Mouse (Mus musculus): ENCODE results near the gene Saa1.
"Not testable (repeated sequence)": the region's sequence is repeated elsewhere in the genome, so short reads cannot be mapped to it uniquely, and the experiment has no call there.

The Saa1 gene

GRCm38 (mm10) chr7:46742880-46743279 is at the start of gene Saa1:
Gene Saa1 (minus strand): TSS chr7:46742980.
- DNase-seq (ENCODE audit: low spot score in 2 of 2): not testable (repeated sequence)

DNA sequence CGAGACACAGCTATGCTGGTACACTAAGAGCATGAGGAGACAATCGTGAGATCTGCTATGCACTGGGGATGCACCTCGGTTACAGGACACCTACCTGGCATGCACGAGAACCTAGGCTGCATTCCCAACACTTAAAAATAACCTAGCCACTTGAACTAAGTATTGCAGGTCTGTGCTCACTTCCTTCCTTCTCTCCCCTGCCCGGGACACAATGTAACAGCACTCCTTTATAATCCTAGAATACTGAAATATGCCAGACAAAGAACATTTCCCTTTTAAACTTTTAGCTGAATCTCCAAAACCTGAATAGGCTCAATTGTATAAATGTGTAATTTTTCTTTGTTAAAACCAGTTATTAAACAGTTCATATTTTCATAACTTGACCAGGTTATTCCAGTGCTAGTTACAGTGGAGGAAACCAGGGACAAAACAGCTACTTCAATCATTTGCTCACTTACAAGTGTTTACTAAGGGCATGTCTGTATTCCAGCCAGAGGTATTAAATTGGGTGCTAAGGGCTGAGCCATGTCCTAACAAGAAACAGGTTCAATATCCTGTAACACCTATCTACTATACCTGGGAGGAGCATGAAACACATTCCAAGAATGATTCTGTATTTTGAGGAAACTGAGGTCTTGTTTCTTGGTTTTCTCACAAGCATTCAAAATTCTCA is 46.5 kb upstream of the Saa1 start:
- DNase-seq (ENCODE audit: low spot score in 2 of 2): no peak

DNA sequence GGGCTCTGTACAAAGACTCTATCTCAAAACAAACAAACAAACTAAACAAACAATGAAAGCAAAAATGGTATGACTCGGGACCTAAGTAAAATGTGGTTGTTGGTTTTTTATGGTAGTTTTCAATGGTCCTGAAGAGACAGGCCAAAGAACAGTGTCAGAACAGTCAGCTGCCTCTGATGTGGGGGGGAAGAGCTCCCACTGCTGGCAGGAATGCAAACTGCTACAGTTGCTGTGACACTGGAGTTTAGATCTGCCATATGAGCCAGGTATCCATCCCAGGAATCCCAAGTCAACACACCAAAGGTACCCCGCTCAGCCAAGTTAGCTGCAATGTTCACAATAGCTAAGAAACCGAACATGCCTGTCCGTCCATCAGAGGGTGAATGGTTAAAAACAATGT is 27.9 kb upstream of the Saa1 start:
- DNase-seq (ENCODE audit: low spot score in 2 of 2): no peak

DNA sequence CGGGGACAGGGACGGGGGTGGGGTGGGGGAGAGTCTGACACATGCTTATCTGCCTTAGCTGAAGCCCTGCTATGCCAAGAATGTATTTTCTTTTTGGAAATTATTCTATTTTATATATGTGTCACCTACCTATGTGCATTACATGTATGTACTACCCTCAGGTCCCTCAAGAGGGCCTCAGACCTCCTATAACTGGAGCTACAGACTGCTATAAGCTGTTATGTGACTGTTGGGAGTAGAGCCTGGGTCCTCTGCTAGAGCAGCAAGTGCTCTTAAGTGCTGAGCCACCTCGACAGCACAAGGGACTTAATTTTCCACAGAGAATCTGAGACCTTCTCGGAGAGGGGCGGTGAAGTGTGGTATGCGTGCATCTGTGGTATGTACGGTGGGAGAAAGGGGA is 25.7 kb upstream of the Saa1 start:
- DNase-seq (ENCODE audit: low spot score in 2 of 2): no peak

DNA sequence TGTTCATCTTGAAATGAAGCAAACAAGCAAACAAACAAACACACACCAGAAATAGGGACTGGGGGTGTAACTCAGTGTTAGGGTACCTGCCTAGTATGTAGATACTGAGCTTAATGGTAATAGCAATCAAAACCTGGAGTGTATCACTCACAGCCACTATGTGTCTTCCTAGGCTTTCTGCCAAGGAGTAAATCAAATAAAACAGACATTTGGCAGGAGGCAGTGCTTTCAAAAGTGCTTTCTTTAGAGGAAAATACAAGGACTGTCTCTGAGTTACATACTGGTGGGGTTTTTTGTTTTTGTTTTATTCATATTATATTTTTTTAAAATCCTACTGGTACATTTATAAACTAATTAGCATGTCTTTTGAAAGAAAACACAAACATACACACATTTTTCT is 24.6 kb upstream of the Saa1 start:
- DNase-seq (ENCODE audit: low spot score in 2 of 2): no peak

GRCm38 (mm10) chr7:46764672-46765071 is 21.9 kb upstream of the Saa1 start:
- DNase-seq (ENCODE audit: low spot score in 2 of 2): no peak

GRCm38 (mm10) chr7:46762601-46763000 is 19.8 kb upstream of the Saa1 start:
- DNase-seq (ENCODE audit: low spot score in 2 of 2): no peak

- no peak for DNase-seq (ENCODE audit: low spot score in 2 of 2)
Measured at GRCm38 (mm10) chr7:46761049-46761795, 18.4 kb upstream of the Saa1 start.

- no peak for DNase-seq (ENCODE audit: low spot score in 2 of 2)
Measured at GRCm38 (mm10) chr7:46751490-46751889, 8.7 kb upstream of the Saa1 start, which contains the start of gene Saa2. Gene Saa2 (plus strand): TSS chr7:46751790.

- DNase-seq (ENCODE audit: low spot score in 2 of 2): no peak
Measured at GRCm38 (mm10) chr7:46748459-46748858, 5.7 kb upstream of the Saa1 start.

- DNase-seq (ENCODE audit: low spot score in 2 of 2): no peak
Measured at GRCm38 (mm10) chr7:46746381-46746780, 3.6 kb upstream of the Saa1 start.

GRCm38 (mm10) chr7:46745816-46746215 is 3.0 kb upstream of the Saa1 start:
- DNase-seq (ENCODE audit: low spot score in 2 of 2): no peak

GRCm38 (mm10) chr7:46740041-46740440 is 2.7 kb downstream of the Saa1 start:
- DNase-seq (ENCODE audit: low spot score in 2 of 2): not testable (repeated sequence)

- DNase-seq (ENCODE audit: low spot score in 2 of 2): no peak
Measured at GRCm38 (mm10) chr7:46738561-46739460, 4.0 kb downstream of the Saa1 start.

DNA sequence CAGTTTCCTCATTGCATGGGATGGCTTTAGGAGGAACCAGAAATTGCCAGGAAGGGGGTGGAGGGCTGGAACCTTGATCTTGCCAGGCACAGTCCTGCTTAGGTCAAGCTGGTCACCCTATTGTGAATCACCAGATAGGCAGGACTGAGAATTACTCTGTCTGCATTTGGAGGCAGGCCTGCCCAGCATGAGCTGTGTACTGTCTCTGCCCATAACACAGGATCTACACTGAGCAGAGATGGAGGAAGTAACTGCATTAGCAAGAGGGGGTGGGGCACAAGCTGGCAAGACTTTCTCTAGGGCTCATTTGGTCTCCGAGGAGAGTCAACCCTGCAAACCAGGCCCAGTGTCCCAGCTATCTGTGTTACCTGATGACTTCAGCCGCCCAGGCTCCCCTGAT is 7.8 kb downstream of the Saa1 start:
- peak; percentile 32 to 70 for DNase-seq (ENCODE audit: low spot score in 2 of 2)

- DNase-seq (ENCODE audit: low spot score in 2 of 2): no peak
Measured at GRCm38 (mm10) chr7:46732458-46732857, 10.3 kb downstream of the Saa1 start, which contains the start of gene Saa4. Gene Saa4 (minus strand): TSS chr7:46732603.

DNA sequence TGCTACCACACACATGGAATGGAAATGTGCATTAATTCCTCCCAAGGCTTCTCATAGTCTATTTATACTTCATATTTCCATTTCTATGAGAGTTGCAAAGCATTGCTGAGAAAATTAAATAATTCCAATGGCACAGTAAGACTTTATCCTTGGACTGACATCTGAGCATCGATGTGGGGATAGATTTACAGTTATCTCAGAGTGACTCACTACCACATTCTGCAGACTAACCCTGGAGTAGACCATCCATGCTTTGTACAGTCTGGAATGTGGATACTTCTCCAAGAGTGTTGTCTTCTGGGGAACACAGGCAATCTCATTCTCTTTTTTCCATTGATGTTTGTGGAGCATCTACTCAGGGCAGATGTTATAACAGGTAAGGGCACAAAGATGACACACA is 15.2 kb downstream of the Saa1 start:
- DNase-seq (ENCODE audit: low spot score in 2 of 2): no peak

DNA sequence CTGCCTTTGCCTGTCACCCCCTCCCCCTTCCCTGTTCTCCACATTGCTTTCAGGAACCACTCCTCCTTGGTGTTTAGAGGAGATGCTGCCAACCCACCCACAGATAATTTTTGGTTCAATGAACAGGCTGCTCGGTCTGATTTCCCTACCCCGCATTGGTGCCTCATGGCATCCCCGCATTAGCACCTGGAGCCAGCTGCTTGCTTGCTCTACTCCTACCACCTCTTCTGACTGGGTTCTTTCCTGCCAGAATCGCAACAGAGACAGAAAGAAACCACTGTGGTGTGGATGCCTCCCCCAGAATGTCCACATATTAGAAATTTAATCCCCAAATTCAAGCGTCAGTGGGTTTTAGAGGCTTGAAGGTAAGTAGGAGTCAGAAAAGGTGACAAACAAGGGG is 18.4 kb downstream of the Saa1 start:
- DNase-seq (ENCODE audit: low spot score in 2 of 2): no peak

DNA sequence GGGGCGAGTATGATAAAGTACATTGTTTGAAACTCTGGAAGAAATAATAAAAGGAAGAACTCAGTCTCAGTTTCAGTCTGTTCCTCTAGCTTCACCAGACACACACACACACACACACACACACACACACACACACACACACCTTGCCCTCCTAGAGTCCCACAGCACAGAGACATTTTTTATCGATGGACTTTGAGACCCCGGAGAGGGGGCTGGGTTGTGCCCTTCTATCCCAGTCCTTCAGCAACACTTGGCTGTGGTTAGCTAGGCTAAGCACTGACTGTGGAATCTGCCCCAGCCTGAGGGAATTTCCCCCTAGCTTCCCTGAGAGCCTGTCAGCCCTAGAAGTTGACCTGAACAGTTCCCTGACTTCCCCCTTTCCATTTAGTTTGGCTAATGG is 18.9 kb downstream of the Saa1 start:
- no peak for DNase-seq (ENCODE audit: low spot score in 2 of 2)

DNA sequence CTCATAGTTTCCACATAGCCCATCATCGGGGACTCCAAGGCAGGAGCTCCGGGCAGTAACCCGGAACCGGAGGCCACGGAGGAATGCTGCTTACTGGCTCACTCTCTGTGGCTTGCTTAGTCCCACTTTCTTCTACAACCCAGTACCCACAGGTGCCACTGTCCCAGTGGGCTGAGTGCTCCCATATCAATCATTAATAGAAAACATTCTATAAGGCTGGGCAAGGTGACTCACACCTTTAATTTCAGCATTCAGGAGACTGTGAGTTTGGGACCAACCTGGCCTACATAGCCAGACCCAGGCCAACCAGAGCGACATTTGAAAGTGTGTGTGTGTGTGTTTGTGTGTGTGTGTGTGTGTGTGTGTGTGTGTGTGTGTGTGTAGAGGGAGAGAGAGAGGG is 19.4 kb downstream of the Saa1 start:
- DNase-seq (ENCODE audit: low spot score in 2 of 2): no peak

DNA sequence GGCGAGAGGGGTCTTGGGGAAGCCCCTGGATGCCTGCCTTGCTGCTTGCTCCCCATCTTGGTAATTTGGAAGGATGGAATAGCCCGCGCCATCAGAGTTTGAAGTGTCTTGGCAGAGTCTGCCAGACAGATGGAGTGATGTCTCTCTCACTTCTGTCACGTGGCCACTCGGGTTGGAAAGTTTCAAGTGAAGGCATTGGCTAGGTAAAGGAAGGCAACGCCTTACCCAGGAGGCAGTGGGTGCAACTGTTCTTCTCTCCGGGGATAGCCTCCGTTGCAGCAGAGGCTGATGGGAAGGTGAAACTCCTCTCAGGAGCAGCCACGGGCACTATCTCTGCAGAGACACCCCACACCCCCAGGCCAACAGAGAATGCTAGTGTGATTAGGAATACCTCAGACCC is 22.3 kb downstream of the Saa1 start:
- DNase-seq (ENCODE audit: low spot score in 2 of 2): no peak

DNA sequence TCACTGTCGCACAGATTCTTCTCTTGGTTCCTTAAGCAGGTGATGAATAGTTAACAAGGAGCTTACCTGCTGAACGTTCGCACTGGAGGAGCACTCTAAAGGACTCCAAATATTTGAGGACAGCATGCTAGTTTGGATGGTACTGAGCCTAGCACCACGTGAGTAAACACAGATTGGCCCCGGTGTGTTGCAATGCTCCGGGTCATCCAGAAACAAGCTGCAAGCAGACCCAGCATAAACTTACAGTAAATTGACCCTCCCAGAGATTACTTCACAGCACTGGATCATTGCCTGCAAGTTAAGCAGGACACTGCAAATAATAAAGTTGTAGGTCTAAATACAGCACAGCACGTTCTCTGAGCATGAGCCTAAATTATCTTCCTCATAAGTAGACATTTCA is 23.3 kb downstream of the Saa1 start:
- DNase-seq (ENCODE audit: low spot score in 2 of 2): no peak
